Mouse (Mus musculus) brain, adult 2 months (tissue): ENCODE results near the gene Mks1.
A peak's percentile ranks its signal among the peaks of the same experiment; 100 is the strongest.

Experiments
- DNase-seq: peaks from one replicate; pipeline ENCODE4 v3.0.0; 2011; ENCODE audit warnings: low read depth, low spot score

The Mks1 gene

GRCm38 (mm10) chr11:87875436-87875835, 22.4 kb downstream of the Mks1 start, which contains the start of gene Epx:
Gene Epx (minus strand): TSS chr11:87875536.
- no peak for DNase-seq

DNA sequence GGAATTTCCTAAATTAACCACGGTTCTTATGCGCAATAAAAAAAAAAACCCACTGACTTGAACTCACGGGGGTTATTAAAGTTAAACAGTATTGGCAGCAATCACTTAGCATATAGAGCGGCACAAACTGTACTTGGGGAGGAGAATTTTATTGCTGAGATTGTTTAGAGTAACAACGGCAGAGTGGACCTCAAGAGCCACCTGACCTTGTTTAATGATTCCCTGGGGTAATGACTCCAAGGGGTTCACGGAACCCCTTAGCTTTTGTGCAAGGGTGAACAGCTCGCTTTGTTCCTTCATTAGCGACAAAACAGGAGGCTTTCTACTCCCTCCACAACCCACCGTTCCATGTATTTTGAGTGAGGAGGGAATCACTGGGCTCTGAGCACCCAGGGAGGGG, 26.8 kb downstream of the Mks1 start:
- DNase-seq, result no peak

DNA sequence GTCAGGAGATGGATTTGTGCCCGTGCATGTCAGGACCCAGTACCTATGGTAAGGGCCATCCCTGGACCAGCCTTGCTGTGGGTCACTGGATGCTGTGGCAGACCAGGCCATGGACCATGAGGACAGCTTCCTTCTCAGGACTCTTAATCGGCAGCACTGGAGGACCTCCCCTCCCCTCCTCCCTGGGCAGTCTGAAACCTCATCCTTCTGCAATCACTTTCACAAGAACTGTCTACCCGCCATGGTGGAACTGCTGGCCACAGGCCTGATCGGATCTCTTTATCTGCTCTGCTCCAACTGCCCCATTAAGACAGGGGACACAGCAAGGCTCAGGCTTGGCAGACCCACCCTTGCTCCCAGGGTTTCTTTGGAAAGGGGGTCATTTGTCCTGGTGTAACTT, 28.7 kb downstream of the Mks1 start:
- no peak for DNase-seq

DNA sequence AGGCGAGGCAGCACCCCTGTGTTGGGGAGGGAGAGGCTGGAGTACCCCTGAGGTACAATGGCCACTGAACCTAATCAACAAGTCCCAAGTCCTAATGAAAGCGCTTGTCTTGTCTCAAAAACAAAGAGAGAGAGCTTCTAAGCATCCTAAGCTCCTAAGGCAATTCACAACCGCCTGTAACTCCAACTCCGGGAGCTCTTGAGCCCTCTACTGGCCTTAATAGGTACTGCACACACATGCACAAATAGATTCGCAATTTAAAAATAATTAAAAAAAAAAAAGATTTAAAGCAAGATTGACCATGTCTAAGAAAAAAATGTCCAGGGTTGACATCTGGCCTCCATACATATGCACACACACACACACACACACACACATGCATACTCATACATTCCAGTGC, 30.5 kb downstream of the Mks1 start:
- DNase-seq, result peak; percentile 24

GRCm38 (mm10) chr11:87884856-87885255, 31.8 kb downstream of the Mks1 start:
- DNase-seq, result no peak

DNA sequence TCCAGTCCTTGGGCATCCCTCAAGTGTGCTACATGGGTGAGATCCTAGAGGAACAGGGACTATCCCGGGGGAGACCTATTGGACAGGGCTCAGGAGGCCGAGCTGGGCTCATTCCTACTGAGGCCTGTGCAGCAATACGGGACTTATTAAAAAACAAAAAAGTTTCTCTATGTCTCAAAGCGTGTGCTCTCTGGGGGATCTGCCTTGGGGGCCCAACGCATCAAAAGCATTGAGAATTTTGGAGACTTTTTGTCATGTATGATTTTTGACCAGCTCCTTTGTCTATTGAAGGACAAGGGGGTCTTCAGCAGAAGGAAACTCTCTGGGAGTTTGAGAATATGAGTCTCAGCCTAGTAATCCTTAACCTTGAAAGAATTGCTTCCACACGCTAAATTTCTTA, 39.2 kb downstream of the Mks1 start, which contains the start of gene Olfr462:
TSS of gene Olfr462 (minus strand) at position 101 of the 400 bp plus-strand sequence.
- no peak for DNase-seq

DNA sequence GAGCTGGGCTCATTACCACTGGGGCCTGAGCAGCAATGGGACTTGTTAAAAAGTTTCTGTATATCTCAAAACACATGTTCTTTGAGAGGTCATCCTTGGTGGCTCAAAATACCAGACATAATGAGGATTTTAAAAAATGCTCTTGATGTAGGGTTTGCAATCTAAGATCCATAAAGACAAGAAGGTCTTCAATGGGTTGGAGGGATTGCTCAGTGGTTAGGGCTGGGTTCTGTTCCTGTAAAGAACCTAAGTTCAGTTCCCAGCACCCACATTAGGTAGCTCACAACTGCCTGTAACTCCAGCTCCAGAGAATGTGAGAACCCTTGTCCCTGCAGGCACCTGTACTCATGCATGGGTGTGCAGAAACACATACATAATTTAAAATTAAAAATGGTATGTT, 44.3 kb downstream of the Mks1 start, which contains the start of gene Olfr463:
TSS of gene Olfr463 (minus strand) at position 101 of the 400 bp plus-strand sequence.
- no peak for DNase-seq

DNA sequence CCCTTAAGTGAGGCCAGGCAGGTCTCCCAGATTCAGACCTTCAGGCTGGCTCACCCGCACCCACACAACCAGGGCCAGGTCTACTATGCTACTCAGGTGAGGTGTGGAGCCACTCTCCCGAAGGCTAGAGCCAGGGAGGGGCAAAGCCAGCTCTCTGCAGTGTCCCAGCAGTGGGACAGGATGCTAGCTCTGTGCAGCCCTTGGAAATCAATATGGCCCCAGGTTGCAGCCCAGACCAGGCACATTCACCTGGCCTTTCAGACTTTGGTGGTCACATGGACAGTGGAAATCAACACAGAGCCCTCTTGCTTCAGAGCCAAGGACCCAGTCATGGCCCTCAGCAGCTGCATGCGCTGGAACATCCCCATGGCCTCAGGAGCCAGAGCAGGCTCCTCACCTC, 51.3 kb downstream of the Mks1 start:
- DNase-seq, result no peak
